Mouse (Mus musculus): ENCODE data around the gene Cdhr4.

The Cdhr4 gene

DNA sequence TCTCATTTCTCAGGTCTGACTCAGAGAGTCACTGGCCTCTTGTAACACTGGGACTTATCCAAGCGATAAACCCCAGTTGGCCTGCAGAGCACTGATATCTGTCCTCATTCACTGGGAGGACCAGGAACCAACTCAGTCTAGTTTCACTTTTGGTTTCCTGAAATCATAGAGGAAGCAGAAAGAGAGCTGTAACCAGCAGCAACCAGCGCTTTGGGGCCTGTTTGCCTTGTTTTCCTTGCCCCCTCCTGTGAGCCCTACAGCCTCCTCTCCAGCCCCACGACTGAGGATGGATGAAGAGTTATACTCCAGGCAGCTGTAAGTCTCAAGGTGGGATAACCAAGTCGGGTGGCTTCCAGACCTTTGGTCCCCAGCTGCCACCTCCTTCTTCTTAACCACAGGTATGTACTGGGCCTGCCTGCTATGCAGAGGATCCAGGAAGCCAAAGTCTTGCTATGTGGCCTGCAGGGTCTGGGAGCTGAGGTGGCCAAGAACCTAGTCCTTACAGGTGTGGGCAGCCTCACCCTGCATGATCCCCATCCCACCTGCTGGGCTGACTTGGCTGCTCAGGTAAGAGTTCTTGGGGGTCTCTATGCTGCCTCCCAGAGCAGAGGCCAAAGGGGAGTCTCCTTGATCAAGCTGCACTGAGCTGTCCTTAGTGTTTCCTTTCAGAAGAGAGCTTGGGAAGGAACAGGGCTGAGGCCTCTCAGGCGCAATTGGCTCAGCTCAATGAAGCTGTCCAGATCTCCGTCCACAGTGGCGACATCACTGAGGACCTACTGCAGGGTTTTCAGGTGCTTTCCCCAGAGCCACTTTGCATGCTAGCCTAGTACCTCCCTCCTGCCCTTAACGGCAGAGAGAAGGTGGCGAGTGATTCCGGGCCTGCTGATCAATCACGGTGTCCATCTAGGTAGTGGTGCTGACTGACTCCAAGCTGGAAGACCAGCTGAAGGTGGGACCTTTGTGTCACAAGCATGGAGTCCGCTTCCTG, 16.6 kb upstream of the Cdhr4 start, which contains the start of gene Uba7:
Gene Uba7, plus strand, starts transcription at position 107 of the 988 bp plus-strand sequence.
- no peak for DNase-seq

DNA sequence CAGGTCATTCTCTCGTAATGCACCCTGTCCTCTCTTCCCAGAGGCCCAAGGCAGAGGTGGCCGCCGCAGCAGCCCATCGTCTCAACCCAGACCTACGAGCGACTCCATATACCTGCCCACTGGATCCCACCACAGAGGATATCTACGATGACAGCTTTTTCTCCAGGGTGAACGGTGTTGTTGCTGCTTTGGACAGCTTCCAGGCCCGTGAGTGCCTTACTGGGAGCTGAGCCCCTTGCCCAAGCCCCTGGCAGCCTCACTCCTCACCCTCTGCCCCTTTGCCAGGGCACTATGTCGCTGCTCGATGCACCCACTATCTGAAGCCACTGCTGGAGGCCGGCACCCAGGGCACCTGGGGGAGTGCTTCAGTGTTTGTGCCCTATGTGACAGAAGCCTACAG, 13.5 kb upstream of the Cdhr4 start:
- no peak for DNase-seq

DNA sequence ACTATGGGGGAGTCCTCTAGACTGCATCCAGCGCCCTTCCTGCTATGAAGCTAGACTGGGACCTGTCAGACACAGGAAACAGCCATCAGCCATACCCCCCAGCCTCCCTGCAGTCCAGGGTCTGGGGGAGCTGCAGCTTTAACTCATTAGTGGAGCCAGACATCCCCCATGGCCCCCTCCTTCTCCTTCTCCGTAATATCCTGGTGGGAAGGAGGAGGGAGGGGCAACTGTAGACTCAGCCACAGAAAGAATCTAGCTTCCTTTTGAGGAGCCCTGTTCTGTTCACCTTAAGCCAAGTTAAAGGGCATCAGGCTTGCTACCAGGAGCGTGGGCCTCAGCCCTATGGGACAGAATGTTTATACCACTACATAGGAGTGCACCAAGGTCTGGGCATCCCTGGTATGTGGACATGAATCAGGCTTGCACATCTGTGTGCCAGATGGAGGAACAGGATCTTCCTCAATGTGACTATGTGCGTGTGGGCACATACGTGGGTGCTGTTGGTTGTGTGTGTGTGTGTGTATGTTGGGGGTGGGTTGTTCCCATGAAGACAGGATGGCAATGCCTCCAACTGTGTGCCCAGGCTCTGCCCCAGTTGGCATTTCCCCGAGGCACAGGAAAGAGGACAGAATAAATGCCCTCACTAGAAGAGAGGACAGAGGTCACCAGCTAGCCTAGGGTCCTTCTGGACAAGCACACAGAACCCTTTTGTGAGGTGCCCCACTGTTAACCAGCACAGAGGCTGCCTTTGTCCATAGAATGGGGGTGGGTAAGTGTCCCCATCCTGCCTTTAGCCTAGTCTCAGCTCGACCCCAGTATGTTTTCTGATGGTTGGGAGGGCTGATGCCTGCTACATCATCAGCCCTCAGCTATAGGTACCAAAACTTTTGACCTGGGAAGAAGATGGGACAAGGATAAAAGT, 10.4 kb upstream of the Cdhr4 start:
- DNase-seq = peak; percentile 85

DNA sequence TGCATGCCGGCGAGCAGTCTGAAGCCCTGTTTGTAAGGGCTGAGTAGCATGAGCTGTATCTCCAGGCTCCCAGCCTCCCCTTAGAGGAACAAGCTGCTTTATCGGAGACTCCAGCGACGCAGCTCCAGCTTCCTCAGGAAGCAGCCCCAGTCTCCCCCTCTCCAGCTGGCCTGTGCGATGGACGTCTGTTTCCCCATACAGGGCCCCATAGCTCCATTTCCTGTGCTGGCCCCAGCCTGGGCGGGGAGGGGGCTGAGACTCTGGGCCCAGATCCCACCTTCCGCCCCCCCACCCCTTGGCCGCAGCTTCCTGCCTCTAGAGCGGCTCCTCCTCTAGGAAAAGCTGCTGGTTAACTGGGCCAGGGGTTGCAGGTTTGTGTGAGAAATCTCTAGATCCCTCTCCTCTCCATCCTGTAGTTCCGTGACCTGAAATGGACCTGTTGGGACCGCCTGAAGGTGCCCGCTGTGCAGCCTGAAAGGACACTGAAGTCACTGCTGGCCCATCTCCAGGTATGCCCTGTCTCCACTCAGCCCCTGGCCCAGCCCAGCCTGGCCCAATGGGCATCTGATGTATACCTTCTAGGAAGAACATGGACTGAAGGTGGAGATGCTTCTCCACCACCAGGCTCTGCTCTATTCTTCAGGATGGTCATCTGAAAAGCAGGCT, 9.5 kb upstream of the Cdhr4 start, which contains the start of gene Gm20661:
Gene Gm20661, plus strand, starts transcription at position 378 of the 666 bp plus-strand sequence.
- peak; percentile 86 for DNase-seq

DNA sequence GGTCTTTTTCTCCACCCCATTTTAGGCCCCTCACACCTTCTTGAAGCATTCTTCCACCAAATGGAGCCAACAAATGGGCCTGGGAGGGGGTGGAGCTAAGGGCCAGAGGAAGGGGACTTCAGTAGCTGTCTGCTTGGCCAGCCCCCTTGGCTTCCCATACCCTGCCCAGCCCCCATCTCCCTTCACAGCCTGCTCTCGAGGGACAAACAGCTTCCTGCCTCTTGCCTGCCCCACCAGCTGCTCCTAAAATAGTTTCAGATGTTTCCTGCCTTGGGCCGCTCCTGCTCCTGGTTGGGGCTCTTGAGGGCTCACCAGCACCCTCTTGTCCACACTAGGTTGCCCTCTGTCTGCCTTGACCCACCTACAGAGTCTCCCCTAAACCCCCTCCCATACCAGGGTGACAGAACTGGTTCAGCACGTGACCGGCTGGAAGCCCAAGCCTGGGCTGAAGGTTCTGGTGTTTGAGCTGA, 8.8 kb upstream of the Cdhr4 start:
- DNase-seq = peak; percentile 89

DNA sequence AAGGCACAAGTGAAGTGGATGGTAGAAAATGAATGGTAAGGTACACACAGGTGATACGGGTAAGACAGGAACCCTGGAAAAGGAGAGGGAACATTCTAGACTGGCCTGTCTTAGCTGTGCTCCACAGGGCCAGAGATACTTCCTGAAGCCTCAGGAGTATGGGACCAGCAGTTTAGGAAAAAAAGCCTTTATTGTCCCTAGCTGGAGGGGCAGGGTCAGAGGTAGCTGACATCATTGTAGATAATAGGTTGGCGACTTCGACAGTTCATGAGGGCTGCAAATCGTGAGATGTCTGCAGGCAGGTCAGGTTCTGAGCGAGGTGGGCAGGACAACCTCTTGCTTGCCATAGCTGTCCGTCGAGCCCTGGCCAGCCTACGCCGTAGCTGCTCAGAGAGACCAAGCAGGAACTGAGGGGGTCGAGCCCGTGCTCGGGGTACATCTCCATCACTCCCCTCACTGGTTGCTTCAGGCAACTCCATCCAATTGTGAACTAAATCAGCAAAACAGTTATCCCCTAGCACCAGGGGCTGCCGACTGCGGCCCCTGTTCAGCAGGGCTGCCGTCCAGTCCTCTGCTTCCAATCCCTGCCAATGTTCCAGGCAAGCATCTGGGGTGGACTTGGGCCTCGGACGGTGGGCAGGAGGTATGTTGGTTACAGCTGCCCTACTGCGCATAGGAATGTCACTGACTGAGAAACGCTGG, 8.1 kb upstream of the Cdhr4 start:
- no peak for DNase-seq

DNA sequence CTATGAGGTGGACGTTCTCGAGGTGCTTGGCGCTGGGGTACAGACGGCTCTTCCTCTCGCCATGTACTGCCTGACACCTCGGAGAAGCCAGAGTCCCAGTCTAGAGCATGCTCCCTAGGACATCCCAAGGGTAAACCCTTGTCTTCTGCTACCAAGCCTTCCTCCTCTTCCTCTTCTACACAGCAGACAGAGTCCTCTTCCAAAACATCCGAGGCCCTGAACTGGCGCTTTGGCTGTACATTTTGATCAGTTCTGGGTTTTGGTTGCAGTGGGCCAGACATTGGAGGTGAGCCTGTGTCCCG, 7.6 kb upstream of the Cdhr4 start:
- no peak for DNase-seq

DNA sequence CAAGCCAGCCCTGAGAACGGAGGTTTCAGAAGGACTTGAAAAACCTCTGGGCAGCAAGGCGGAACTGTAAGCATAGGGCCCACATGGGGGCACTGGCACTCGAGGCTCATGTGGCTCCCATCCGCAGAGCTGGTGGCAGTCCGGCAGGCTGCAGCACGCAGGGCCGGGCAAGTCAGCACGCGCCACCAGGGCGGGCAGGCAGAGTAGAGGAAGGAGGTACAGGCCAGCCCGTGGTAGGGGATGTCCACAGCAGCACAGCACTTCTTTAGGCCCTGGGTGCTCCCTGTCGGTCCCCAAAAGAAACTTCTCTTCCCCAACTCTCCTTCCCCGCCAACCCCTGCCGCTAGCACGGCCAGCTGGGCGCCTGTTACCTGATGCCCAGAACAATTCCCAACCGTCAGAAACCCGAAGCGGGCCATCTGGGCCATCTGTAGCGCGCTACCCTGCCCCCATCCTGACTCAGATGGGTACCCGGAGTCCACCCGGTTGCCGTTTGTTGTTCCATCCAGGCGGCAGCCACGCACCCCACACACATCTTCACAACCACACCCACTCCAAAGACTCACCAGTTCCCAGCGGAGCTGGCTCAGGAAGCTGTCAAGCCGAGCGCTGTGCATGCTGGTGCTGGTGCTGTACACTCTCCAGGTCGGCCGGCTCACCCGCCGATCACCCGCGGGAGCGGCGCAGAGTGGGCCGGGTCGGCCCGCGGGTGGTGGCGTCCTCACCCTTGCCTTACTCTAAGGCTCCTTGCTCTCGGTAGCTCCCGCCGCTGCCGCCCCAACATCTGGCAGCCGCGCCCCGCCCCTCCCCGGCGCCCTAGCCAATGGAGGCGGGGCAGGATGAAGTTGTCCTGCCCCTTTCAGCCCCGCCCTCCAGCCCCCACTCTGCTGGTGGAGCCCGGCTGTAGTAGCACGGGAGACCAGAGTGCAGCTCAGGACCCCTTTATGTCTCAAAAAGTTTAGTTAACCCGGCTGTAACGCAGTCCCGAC, 6.9 kb upstream of the Cdhr4 start, which contains the start of gene Inka1:
Gene Inka1, minus strand, starts transcription at position 749 of the 989 bp plus-strand sequence.
- peak; percentile 89 for DNase-seq

DNA sequence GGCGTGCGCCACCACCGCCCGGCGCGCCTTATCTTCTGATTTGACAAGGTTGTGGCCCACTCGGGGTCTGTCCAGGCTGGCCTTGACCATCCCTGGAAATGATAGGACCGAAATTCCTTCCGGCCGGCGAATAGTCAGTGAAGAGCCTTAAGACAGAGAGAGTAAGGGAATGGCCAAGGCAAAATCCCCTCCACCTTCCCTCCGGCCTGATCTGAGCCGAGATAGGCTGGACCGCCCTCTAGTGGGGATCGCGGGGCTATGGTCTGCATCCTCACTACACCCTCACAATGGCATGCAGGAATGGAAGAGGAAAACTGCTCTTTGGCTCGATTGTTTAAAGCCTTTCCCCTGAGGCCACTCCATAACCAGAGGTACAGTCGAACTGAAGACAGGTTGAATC, 5.9 kb upstream of the Cdhr4 start:
- peak; percentile 77 for DNase-seq

DNA sequence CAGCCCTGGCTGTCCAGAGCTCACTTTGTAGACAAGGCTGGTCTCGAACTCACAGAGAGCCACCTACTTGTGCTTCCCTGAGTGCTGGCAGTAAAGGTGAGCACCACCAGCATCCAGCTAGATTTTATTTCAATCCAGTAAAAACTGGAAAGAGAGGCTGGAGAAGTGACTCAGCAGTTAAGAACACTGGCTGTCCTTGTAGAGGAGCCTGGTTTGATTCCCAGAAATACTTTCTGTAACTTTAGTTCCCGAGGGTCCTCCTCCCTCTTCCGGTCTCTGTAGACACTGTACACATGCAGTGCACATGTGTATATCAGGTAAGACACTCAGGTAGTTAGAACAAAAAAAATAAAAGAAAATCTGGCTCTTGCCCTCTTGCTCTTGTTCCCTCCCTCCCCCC, 4.3 kb upstream of the Cdhr4 start:
- no peak for DNase-seq

DNA sequence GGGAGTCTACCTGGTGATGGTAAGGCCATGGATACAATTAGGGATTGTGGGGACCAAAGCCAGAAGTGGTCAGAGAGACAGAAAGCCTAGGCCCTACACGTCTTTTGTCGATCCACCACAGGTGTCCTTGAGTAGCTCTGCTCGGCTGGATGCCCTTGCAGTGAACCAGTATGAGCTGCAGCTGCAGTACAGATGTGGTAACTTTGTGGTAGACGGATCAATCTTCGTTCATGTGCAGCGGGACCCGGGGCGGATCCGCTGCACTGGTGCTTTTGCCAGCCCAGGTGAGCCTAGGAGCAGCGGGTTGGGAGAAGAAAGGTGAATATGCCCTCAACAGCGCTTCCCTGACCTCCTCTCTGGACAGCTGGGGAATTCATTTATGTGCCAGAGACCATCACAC, 716 bp downstream of the Cdhr4 start:
- no peak for DNase-seq

DNA sequence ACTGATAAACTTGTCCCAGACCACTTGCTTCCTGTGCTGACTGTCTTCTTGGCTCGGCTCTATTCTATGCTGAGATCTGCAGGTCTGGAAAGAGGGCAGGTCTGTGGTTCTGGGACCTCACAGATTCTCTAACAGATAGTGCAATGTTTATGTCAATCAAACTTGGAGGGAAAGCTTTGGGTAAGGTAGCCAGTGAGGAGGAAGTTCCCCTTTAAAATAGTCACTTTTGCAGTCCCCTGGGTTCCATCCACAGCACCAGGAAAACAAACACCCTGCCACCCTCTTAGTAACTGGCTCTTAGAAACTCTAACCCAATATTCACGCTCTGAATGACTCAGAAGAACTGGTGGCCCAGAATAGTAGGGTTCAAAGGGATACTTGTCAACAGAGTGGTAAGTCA, 2.2 kb downstream of the Cdhr4 start:
- DNase-seq = no peak

DNA sequence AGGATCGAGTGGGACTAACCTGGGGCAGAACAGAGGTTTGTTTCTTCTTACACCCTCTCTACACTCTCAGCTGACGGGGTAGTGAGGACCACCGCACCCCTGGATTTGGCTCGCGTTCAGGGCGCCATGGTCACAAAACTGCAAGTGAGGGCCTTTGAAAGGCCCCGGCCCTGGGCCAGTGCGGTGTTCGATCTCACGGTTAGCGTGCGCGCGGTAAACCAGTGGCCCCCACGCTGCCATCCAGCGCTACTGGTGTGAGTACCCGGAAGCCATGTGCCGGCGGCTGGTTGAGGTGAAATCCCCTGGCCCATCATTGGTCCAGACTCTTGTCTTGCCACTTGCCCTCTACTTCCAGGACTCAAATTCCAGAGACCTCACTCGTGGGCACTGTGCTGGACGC, 3.2 kb downstream of the Cdhr4 start:
- no peak for DNase-seq

DNA sequence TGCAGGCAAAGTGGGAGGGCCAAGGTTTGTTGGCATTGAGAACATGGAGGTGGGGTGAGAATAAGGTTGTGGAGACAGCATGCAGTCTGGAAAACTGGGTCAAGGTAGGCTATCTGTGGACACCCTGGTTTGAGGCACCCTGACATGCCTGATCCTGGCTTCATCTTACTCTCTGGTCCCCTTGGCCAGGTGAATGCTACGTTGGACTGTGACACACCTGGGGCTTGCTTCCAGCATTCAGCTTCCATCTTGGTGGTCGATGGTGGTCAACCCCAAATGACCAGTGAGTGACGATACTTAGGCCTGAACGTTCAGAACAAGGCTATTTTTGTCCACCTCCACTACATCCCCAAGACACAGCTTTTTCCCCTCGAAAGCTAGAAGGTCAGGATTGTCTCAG, 3.8 kb downstream of the Cdhr4 start, which contains the start of gene Gm20662:
Gene Gm20662, plus strand, starts transcription at position 301 of the 400 bp plus-strand sequence.
- DNase-seq = no peak

DNA sequence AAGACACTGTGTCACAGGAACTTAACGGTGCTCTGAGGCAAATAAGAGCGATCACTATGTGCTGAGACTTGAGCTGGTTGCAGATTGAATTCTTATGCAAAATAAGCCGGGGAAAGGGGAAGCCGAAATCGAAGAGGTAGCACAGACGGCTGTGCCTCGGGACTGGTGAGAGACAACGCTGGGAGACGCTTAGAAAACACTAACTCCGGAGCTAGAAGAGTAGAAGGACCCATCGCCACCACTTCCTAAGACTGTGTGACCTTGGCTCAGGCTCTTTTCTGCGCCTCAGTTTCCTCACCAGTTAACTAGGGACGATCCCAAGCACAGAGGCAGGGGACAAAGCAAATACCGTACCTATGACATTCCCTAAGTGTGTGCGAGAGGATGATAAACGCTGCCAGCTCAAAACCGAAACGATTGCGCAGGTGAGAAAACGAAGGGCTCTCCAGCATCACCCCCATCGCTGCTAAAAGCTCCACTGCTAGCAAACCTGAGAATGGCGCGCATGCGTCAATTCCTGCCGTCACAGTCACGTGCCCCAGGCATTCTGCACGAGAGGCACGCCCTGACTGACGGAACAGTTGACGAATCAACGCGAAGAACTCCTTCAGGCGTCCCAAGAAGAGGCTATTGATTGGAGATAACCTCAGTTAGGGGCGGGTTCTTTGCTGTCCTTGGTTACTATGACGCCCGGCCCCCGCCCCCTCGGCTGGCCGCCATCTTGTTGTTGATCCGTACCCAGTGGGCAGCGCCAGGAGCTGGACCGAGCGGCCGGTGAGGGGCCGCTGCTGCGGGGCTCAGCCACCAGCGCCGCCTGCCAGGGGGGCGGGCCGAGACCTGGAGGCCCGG, 9.8 kb downstream of the Cdhr4 start, which contains the start of gene Ip6k1:
Gene Ip6k1, plus strand, starts transcription at position 580 of the 849 bp plus-strand sequence.
- peak; percentile 100 for DNase-seq

DNA sequence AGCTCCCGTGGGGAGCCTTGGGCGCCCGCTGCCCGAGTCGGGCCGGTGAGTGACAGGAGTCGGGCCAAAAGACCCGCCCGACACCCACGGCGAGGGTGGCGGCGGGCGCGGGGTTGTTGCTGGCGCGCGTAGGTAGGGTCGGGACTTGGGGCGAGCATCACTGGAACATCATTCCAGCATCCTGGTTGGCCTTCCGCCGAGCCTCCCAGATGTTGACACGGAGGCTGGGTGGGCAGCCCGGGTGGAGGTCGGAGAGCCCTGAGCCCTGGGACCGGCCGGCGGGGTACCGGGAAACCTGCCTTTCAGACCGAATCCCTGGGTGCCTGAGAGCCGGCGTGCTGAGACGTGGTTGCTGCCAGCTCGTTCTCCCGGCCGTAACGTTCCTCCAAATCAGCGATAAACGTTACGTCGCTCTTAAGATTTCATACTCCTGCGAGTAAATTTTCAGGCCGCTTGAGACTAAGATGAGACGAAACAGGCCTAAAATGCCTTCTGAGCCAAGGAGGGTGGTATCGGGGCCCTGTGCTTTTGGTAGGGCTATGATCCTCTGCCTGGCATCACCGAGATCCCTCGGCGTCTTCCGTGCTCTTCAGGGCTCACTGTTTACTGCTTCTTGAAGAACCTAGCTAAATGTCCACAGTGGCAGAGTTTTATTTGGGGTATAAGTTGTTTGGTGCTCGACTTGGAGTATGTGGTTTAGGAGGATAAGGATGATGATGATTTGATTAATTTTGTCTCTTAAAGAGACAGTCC, 10.7 kb downstream of the Cdhr4 start:
- DNase-seq = no peak

DNA sequence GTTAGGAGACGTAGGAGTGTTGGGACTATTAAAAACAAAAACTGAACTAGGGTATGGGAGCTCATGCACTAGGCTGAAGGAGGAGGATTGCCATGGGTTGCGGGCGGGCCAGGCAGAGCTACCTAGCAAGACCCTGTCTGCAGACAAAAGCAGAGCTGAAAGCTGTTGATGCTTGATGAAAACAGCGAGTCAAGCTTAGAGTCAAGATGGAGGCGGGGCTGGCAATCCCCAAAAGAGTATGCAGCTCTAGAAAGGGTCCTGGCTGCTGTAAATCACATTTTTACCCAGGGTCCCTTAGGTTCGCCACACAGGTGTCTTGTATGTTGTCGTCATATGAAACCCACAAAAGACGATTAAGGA, 11.2 kb downstream of the Cdhr4 start:
- DNase-seq = no peak

DNA sequence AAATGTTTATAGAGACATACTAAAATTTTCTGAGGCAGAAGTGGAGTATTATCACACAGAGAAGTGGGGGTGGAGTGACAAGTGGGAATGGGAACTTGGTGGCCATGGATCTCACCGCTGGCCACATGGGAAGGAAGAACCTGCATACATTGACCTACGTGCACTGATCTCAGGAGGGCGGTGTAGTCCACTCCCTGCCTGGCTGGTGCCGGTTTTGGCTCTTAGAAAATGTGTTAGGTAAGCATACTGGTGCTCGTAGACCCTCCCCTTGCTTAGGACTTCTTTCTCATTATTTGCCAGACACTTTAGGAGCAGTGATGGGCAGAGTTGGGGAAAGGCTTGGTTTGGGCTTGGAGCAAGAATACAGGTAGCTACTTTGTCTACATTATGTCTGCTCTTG, 15.7 kb downstream of the Cdhr4 start:
- DNase-seq = no peak

DNA sequence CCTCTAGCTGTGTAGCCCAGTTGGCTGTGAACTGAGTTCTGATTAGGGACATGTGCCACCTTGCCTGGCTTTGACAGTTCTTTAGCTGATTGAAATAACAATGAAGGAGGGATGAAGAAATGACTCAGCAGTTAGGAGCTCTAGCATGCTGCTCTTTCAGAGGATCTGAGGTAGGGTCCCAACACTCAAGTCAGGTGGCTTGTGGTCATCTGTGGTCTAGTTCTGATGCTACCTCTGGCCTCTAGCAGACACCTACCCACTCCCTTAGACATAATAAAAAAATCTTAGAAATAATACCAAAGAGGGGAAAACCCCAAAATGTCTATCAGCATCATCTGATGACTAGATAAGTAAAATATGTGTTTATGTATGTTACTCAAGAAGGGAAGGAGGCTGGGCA, 18.1 kb downstream of the Cdhr4 start:
- DNase-seq = no peak
